Mouse (Mus musculus): Measurements from ENCODE around the gene Htra3.

DNA sequence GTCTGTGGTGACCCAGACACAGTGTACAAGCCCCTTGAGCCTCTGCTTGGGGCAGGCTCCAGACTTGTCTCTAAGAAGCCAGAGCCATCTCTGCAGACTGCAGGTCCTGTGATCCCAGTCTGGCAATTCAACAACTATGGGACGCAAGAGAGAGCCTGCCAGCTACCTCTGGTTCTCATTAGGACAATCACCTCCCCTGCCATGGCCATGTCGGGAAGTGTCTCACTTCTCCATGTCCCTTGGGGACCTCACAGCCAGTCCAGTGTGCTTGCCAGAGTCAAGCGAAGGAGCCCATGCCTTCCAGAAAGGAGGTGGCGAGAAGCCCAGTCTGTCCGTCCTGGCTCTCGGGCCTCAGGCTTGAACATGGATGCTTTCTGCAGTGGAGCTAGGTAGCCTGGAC, 46.7 kb downstream of the Htra3 start:
- TF ChIP-seq POLR2A (IDR thresholded peaks at IDR 0.05; ENCODE audit: extremely low read depth, insufficient read depth, low read length) = no peak
- no peak for TF ChIP-seq CTCF (IDR thresholded peaks at IDR 0.05; ENCODE audit: extremely low read depth, insufficient read depth, low read length)
